Mouse (Mus musculus) bone marrow, adult 2 months (tissue): ENCODE measurements around the gene Col15a1. TPM values are rescaled to one million over a fixed set of nuclear protein-coding genes. Genes with fewer than 3 reads are reported as not detected.

ENCODE experiments used
- H3K27ac ChIP-seq: fragments of 200-500 bp; 2 replicates; pipeline ENCODE4 v1.5.1; 2012; ENCODE audit warnings: low read depth, mild to moderate bottlenecking, control low read depth, inconsistent platforms, low read length; ENCODE audit not compliant: control insufficient read depth, poor library complexity, insufficient read depth
- H3K4me1 ChIP-seq: fragments of 200-500 bp; 2 replicates; pipeline ENCODE4 v1.6.1; 2011; ENCODE audit warnings: low read length; ENCODE audit not compliant: control insufficient read depth, insufficient read depth
- H3K4me3 ChIP-seq: fragments of 200-500 bp; replicated peaks from 2 replicates; pipeline ENCODE3; 2011; ENCODE audit warnings: mild to moderate bottlenecking, low read depth, low read length, control low read depth; ENCODE audit not compliant: control insufficient read depth
- CTCF ChIP-seq: fragments of 200-500 bp; IDR thresholded peaks from 2 replicates; pipeline ENCODE4 v1.5.1; 2011; ENCODE audit warnings: low read length, control low read depth; ENCODE audit not compliant: control insufficient read depth, insufficient read depth
- POLR2A ChIP-seq: fragments of 200-500 bp; IDR thresholded peaks from 2 replicates; pipeline ENCODE4 v1.6.1; 2011; ENCODE audit warnings: low read depth, mild to moderate bottlenecking, control low read depth, low read length, borderline replicate concordance; ENCODE audit not compliant: control insufficient read depth
- WGBS: fragments of 180-500 bp; shearing (Covaris S2); methylation state at CpG from one replicate; pipeline ENCODE4 v1.1.7; 2018; 5-methylcytosine and 5-hydroxymethylcytosine counted together
- polyA plus RNA-seq: library from polyadenylated mRNA; stranded (reverse); fragments of >200 nt; gene quantifications from 2 replicates; pipeline ENCODE4 v1.2.4, GENCODE M21; 2011; ENCODE audit warnings: low replicate concordance; ENCODE audit not compliant: missing spikeins, insufficient read depth, insufficient read length

Col15a1 gene
- polyA plus RNA-seq, 1 experiment, result 1.8 TPM

DNA sequence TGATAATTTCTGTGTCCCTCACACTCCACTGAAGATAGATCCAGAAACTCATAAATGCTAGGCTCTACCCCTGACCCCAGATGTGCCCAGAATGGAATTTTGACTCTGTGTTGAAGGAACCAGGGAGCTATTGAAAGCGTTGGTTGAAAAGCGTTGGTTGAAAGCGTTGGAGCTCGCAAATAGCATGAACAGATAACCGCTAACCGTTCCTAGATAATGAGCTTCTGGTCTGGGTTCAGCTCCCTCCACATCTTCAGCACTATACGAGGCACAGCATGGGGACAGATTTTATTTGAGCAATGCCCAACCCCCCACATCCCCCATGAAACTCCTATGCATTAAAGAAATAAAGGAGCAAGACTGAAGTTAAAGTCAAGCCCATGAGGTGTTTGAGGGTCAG lies 28.1 kb downstream of the Col15a1 start:
- H3K4me1 ChIP-seq, result no peaks in the 10 kb centered on the region
- H3K4me3 ChIP-seq, result no peak overlapping the region
- 88% methylated on average over 7 of the region's 7 CpGs for WGBS
- TF ChIP-seq POLR2A (no peak), CTCF (no peak)
- H3K27ac ChIP-seq, result no peak overlapping the region

- H3K4me1 ChIP-seq, result no peaks in the 10 kb centered on the region
- H3K4me3 ChIP-seq, result no peak overlapping the region
- H3K27ac ChIP-seq, result no peak overlapping the region
- TF ChIP-seq POLR2A (no peak), CTCF (no peak)
- WGBS, result 84% methylated on average over 15 of the region's 15 CpGs
Observed at GRCm38 (mm10) chr4:47237220-47237619, 29.3 kb downstream of the Col15a1 start.

- no peaks in the 10 kb centered on the region for H3K4me1 ChIP-seq
- 79% methylated on average over 6 of the region's 6 CpGs for WGBS
- TF ChIP-seq CTCF, result no peak
- no peak for TF ChIP-seq POLR2A
- H3K4me3 ChIP-seq, result no peak overlapping the region
- no peak overlapping the region for H3K27ac ChIP-seq
Observed at GRCm38 (mm10) chr4:47239114-47239513, 31.2 kb downstream of the Col15a1 start.

- Histone ChIP-seq H3K27ac (no peak overlapping the region), H3K4me1 (no peaks in the 10 kb centered on the region), H3K4me3 (no peak overlapping the region)
- no peak for TF ChIP-seq POLR2A
- no peak for TF ChIP-seq CTCF
- 73% methylated on average over 5 of the region's 5 CpGs for WGBS
Observed at GRCm38 (mm10) chr4:47240901-47241300, 32.9 kb downstream of the Col15a1 start.

GRCm38 (mm10) chr4:47242127-47242526 lies 34.2 kb downstream of the Col15a1 start:
- WGBS, result 80% methylated on average over 4 of the region's 4 CpGs
- Histone ChIP-seq H3K4me3 (no peak overlapping the region), H3K27ac (no peak overlapping the region), H3K4me1 (no peaks in the 10 kb centered on the region)
- no peak for TF ChIP-seq POLR2A
- TF ChIP-seq CTCF, result no peak

DNA sequence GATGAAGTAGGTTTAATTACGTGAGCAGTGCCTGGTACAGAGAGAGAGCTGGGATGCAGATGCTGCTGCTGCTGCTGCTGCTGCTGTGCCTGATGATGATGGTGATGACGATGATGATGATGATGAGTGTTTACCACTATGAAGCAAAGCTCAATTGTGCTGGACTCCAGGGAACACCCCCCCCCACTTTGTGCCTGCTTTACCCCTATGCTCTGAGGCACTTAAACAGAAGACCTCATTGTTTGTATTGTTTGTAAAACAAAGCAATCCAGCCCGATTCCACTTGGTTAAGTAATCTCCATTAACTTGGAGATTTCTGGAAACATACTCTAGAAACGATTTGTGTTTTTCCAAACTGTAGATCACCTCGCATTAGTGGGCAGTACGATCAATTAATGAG lies 36.7 kb downstream of the Col15a1 start:
- WGBS, result 85% methylated on average over 6 of the region's 6 CpGs
- TF ChIP-seq POLR2A (no peak), CTCF (no peak)
- Histone ChIP-seq H3K4me3 (no peak overlapping the region), H3K4me1 (no peaks in the 10 kb centered on the region), H3K27ac (no peak overlapping the region)

DNA sequence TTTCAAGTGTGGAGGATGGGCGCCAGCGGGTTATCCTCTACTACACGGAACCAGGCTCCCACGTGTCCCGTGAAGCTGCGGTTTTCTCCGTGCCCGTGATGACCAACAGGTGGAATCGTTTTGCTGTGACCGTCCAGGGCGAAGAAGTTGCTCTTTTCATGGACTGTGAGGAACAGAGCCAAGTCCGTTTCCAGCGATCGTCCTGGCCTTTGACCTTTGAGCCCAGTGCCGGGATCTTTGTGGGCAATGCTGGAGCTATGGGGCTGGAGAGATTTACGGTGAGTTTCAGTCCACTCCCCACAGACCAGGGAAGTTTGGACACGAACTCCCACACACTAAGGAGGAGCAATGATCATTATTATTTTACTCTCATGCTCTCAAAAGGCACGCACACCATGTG lies 37.7 kb downstream of the Col15a1 start:
- 93% methylated on average over 18 of the region's 18 CpGs for WGBS
- Histone ChIP-seq H3K4me1 (no peaks in the 10 kb centered on the region), H3K4me3 (no peak overlapping the region), H3K27ac (no peak overlapping the region)
- no peak for TF ChIP-seq POLR2A

DNA sequence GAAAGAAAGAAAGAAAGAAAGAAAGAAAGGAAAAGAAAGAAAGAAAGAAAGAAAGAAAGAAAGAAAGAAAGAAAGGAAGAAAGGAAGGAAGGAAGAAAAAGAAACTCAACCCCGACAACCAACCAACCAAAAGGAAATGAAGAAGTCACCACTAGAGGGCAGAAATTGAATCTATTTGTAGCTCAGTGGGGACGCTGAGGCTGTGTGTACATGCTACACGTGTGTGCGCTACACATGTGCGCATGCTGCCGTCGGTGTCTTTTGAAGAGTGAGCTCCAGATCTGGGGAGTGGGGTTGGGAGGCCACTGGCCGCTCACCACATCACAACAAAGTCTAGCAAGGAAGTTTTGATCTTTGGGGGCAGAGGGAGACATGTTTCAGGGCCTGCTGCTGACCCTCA lies 38.9 kb downstream of the Col15a1 start:
- no peak for TF ChIP-seq POLR2A
- peak; percentile 37; the same call in 1 of the 2 replicates for TF ChIP-seq CTCF
- WGBS, result 25% methylated on average over 8 of the region's 8 CpGs
- no peak overlapping the region for H3K4me3 ChIP-seq
- no peaks in the 10 kb centered on the region; the same call in 1 of the 2 replicates for H3K4me1 ChIP-seq
- H3K27ac ChIP-seq, result no peak overlapping the region

- Histone ChIP-seq H3K27ac (no peak overlapping the region), H3K4me3 (no peak overlapping the region), H3K4me1 (no peaks in the 10 kb centered on the region; the same call in 1 of the 2 replicates)
- TF ChIP-seq CTCF (no peak), POLR2A (no peak)
- 66% methylated on average over 6 of the region's 6 CpGs for WGBS
Observed at GRCm38 (mm10) chr4:47247574-47247973, 39.6 kb downstream of the Col15a1 start.
